Mouse (Mus musculus) brain, adult 2 months (tissue): ENCODE results near the gene Dock6.
"Not testable (repeated sequence)": the region's sequence is repeated elsewhere in the genome, so short reads cannot be mapped to it uniquely, and the experiment has no call there.

Source experiments
- DNase-seq: peaks from one replicate; pipeline ENCODE4 v3.0.0; 2011; ENCODE audit warnings: low read depth, low spot score

Gene Dock6

DNA sequence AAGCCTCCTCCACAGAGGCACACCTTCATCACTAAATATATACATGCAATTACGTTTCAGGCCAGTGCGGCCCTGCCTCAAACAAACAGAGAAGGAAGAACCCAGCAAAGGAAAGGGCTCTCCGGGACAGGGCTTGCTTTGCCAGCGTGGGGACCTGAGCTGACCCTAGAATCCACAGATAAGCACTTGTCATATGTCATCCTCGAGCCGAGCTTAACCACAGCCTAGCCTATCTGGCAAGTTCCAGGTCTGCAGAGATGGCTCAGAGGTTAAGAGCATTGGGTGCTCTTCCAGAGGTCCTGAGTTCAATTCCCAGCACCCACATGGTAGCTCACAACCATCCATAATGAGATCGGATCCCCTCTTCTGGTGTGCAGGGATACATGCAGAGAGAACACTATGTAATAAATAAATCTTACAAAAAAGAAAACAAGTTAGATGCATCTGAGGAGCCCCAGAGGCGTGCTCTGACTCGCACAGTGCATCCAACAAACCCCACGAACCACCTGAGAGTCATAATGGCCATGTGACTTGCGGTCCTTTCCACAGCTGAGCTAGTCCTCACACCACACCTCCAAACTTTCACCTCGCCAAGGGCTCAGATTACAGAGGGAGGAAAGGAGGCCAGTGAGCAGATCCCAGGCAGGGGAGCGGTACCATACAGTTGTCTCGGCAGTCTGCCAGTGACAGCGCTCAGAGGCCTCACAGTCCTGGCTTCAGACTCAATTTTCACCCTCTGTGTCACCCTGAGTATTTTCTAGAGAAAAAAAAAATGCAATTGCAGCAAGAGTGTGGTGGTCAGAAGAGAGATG is 70.6 kb downstream of the Dock6 start:
- DNase-seq, result peak; percentile 61

- DNase-seq, result no peak
These were observed 74.7 kb downstream of the Dock6 start for GRCm38 (mm10) chr9:21777726-21778125.

- DNase-seq, result no peak
These were observed 78.1 kb downstream of the Dock6 start for GRCm38 (mm10) chr9:21774353-21774752.

- DNase-seq, result not testable (repeated sequence)
These were observed 79.0 kb downstream of the Dock6 start for GRCm38 (mm10) chr9:21773396-21773795.

DNA sequence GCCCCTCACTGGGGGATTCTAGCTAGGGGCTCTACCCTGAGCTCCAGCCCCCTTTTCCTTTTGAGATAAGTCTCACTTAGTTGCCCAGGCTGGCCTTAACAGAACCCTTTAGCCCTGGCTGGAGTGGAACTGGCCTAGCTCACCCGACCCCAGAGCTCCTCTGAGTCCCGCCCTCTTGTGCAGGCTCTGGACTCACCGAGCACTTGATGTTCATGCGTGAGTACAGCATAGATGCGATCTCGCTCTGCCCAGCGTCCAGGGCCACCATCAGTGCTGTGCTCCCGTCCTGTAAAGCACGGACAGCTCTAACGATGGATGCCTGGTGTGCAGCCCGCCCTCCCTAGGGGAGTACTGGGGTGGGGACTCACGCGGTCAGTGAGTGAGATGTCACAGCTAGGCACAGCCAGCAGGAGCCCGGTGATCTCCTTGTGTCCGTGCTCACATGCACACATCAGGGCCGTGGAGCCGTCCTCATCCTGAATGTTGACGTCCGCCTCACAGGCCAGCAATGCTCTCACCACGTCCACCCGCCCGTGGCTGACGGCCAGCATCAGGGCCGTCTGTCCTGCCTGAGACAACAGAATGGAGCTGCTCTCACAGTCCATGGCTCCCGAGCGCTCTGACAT is 82.8 kb downstream of the Dock6 start:
- peak; percentile 63 for DNase-seq

DNA sequence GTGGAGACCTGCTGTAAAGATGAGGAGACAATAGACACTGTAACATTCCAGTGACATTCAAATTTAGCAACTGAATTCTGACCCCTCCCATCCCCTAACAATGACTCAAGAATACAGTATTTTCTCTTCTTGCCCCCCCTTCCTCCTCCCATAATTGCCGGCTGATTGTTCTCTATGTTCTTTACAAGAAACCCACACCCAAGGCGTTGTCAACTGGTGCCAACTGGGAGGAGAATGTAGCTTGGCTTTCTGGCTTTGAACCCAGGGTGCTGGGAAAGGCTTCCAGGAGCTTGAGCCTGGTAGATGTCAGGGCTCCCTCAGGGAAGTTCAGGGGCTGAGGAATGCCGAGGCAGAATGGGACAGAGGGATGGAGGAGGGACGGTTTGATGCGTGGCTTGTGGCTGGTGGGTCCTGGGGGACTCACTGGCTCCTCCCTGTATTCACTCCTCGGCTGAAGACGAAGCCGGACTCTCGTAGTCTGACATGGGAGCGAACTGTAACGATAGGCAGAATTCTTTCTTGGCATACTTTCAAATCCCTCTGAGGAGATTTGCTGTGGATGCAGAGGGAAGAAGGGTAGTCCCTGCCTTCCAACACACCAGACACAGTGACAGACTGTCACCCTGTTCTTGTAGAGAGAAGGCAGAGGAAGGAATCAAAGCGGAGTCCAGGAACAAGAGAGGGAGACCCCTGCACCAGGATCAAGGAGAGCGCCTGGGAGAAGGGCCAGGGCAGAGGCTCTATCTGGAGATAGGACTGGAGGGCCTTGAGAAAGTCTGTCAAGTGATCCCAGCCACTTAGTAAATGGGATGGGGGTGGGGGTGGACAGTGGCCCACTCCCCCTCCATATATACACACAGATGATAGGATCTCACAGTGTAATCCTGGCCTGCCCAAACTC is 83.7 kb downstream of the Dock6 start:
- peak; percentile 64 for DNase-seq

DNA sequence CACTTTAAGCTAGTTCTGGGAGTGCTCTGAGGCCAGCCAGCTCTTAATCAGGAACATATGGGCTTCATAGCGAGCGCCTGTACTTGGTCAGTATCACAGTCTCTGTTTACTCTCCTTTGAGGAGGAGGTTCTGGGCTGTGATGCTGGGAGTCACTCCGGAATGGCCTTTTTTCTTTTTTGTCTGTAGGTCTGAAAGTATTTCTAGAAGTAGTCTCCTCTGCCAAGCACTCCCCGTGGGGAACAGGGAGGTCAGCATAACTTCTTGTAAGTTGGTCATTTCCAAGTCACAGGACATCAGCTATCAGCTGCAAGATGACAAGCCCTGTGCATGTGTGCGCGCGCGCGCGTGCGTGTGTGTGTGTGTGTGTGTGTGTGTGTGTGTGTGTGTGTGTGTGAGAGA is 84.5 kb downstream of the Dock6 start:
- DNase-seq, result peak; percentile 89

DNA sequence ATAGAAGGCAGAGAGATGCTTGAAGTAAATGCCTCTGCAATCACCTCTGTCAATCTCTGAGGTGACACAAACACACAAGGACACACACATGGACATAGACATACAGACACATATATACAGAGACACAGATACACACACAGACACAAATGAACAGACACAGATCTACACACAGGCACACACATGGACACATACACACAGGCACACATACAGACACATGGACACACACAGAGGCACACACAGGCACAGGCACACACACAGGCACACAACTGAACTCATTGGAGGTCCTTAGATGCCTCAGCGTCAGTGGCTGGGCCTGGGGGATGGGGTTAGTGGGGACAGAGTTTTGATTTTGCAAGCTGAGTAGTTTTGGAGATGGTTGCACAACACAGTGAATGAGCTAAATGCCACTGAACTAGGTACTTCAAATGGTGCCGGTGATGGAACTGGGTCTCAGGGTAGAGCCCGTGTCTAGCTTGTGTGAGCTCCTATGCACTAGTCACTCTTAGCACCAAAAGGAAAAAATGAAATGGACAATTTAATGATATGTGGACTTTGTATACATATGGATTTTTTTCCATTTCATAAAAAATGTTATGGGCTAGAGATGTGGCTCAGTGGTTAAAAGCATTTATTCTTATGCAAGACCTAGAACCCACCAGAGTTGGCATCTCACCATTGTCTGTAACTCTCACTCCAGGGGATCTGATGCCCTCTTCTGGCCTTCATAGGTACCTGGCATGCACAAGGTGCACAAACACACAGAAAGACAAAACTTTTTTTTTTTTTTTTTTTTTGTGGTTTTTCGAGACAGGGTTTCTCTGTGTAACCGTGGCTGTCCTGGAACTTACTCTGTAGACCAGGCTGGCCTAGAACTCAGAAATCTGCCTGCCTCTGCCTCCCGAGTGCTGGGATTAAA is 88.1 kb downstream of the Dock6 start:
- DNase-seq, result no peak

DNA sequence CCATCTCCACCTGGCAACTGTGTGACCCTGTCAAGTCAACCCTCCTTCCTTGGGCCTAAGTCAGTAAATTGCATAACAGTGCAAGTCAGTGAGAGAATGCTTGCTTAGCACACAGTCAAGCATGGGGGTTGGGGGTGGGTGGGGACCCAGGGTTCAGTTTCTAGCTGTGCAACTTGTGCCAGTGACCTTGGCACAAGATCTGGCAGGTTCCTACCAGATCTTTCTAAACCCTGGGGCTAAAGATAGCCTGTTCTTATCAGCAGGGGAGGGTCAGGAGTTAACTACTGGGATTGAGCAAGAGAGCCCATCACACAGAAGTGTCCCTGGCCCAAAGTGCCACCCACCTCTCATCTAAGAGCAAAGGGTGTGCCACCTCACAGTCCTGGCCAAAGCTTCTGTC is 90.3 kb downstream of the Dock6 start:
- no peak for DNase-seq

- DNase-seq, result peak; percentile 99
These were observed 92.0 kb downstream of the Dock6 start, which contains the start of gene Spc24 for GRCm38 (mm10) chr9:21760155-21761088. Spc24 (minus strand) TSS chr9:21760303.

- no peak for DNase-seq
These were observed 92.7 kb downstream of the Dock6 start for GRCm38 (mm10) chr9:21759718-21760117.

GRCm38 (mm10) chr9:21758576-21759529 is 93.6 kb downstream of the Dock6 start:
- no peak for DNase-seq

DNA sequence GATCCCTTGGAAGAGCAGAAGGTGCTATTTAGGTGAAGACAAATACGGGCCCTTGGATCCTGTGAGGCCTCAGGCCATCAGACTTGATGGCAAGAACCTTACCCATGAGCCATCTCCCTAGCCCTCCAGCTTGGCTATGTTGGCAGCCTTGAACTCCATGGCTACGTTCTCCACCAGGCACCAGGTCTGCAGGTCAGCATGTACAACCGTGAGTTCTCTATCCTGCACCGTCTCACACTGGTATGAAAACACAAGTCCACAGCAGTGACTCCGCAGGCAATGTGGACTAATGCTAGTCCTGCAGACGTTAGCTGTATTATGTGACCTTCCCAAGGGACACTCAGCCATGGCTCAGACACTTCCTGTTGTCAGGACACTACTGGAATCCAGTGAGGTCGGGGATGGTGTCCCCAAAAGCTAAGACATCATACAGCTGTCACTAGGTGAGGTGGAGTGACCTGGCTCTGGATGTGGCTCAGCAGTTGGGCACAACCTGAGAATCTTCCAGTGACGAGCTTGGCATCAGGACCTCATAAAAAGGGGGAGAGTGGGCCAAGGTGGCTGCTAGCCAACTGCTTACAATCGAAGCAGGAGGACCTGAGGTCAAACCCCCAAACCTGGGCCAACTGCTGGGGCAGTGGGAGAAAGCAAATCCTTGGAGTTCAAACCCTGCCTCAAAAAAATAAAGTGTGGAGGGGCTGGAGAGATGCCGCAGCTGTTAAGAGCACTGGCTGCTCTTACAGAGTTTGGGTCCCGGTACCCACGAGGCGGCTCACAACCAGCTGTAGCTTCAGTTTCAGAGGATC is 97.7 kb downstream of the Dock6 start:
- no peak for DNase-seq

GRCm38 (mm10) chr9:21754003-21754402 is 98.4 kb downstream of the Dock6 start:
- DNase-seq, result peak; percentile 83

DNA sequence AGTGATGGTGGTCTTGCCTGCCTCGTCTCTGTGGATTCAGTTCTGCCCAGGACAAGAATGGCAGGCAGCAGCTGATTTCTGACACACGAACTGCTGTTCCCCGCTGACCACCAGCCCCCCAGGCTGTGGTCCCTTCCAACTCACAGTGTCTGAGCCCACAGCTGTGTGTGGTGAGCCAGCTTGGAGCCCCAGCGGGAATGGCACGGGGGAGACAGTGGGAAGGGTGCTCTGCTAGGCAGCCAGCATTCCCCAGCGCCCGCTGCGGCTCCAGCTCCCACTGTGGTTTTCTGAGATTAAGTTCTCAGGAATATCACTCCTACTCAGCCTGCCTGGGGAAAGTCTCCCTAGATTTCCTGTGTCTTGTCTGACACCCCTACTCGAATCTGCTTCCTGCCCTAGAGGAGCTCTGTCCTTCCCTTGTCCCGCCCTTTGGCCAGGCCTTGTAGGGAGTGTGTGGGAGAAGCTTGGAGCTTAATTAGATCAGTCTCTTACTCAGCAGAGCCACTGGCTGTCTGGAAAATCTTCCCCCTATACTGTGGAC is 100.1 kb downstream of the Dock6 start:
- peak; percentile 70 for DNase-seq

DNA sequence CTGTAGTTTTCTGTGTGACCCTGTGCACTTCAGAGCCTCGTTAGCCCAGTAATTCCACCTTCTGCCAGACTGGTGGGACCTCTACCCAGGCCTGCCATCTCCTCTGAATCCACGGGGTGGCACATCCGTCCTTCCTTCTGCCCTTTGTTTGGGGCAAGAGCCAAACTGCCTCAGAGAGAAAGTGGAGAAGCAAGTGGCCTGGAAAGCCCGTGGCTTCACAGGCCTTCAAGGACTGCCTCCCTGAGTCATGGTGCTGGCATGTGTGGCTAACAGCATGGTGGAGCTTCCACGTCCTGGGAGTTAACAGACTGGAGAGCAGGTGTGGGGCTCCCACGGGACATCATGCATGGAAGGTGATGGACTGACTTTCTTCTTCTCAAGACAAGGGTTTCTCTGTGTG is 101.1 kb downstream of the Dock6 start:
- peak; percentile 79 for DNase-seq

- DNase-seq, result no peak
These were observed 102.1 kb downstream of the Dock6 start for GRCm38 (mm10) chr9:21750370-21750769.
